Mouse (Mus musculus): ENCODE measurements around the gene Man2b1. TPM values are rescaled to one million over a fixed set of nuclear protein-coding genes. Genes with fewer than 3 reads are reported as not detected.
"Not testable (repeated sequence)": the region's sequence is repeated elsewhere in the genome, so short reads cannot be mapped to it uniquely, and the experiment has no call there.

The Man2b1 gene
- polyA plus RNA-seq, 1 experiment from 2014 or later, result 15.4 TPM

GRCm38 (mm10) chr8:85122995-85123394 lies 39.9 kb downstream of the Man2b1 start, which contains the start of gene Zfp791:
Zfp791 (minus strand) TSS chr8:85123095.
- no peak within 1 kb of the TSS for H3K9ac ChIP-seq (replicated peaks; ENCODE audit: low read depth, low read length)
- WGBS, result 85% methylated on average over 3 of the region's 3 CpGs
- no peak for ATAC-seq (ENCODE audit: low read depth)

GRCm38 (mm10) chr8:85123691-85124090 lies 40.6 kb downstream of the Man2b1 start:
- H3K4me1 ChIP-seq (ENCODE audit: control insufficient read depth, insufficient read depth, low read length), result no peaks in the 10 kb centered on the region
- ATAC-seq (ENCODE audit: low read depth), result no peak
- no peak overlapping the region for H3K27ac ChIP-seq (ENCODE audit: low read depth, low read length)
- H3K9ac ChIP-seq (replicated peaks; ENCODE audit: low read depth, low read length), result no peak overlapping the region
- H3K36me3 ChIP-seq (ENCODE audit: control insufficient read depth, insufficient read depth, low read length), result no peaks in the 10 kb centered on the region
- H3K4me2 ChIP-seq (ENCODE audit: low read depth, low read length), result no peak overlapping the region
- no peaks in the 10 kb centered on the region for H3K9me3 ChIP-seq (ENCODE audit: control insufficient read depth, low read length)
- H3K27me3 ChIP-seq (ENCODE audit: control insufficient read depth, insufficient read depth, low read length), result no peaks in the 10 kb centered on the region
- WGBS, result 90% methylated on average over 8 of the region's 8 CpGs
- H3K4me3 ChIP-seq (ENCODE audit: low read depth, low read length), result no peak overlapping the region

More at GRCm38 (mm10) chr8:85122995-85123394, 39.9 kb downstream of the Man2b1 start, which contains the start of gene Zfp791:
- no peaks in the 10 kb centered on the region for H3K27me3 ChIP-seq (ENCODE audit: control insufficient read depth, insufficient read depth, low read length)
- H3K4me3 ChIP-seq (ENCODE audit: low read depth, low read length), result no peak within 1 kb of the TSS
- H3K9me3 ChIP-seq (ENCODE audit: control insufficient read depth, low read length), result no peaks in the 10 kb centered on the region
- H3K27ac ChIP-seq (ENCODE audit: low read depth, low read length), result no peak within 1 kb of the TSS
- H3K4me1 ChIP-seq (ENCODE audit: control insufficient read depth, insufficient read depth, low read length), result no peaks in the 10 kb centered on the region
- no peak within 1 kb of the TSS for H3K4me2 ChIP-seq (ENCODE audit: low read depth, low read length)
- no peaks in the 10 kb centered on the region for H3K36me3 ChIP-seq (ENCODE audit: control insufficient read depth, insufficient read depth, low read length)

- ATAC-seq (ENCODE audit: low read depth), result no peak
- WGBS, result 92% methylated on average over 1 of the region's 1 CpGs
- Histone ChIP-seq H3K4me1 (ENCODE audit: control insufficient read depth, insufficient read depth, low read length) (no peaks in the 10 kb centered on the region), H3K9ac (replicated peaks; ENCODE audit: low read depth, low read length) (no peak overlapping the region), H3K36me3 (ENCODE audit: control insufficient read depth, insufficient read depth, low read length) (no peaks in the 10 kb centered on the region), H3K9me3 (ENCODE audit: control insufficient read depth, low read length) (no peaks in the 10 kb centered on the region), H3K27me3 (ENCODE audit: control insufficient read depth, insufficient read depth, low read length) (no peaks in the 10 kb centered on the region), H3K4me2 (ENCODE audit: low read depth, low read length) (no peak overlapping the region), H3K4me3 (ENCODE audit: low read depth, low read length) (no peak overlapping the region), H3K27ac (ENCODE audit: low read depth, low read length) (no peak overlapping the region)
Observed at GRCm38 (mm10) chr8:85132335-85132734, 49.3 kb downstream of the Man2b1 start.

GRCm38 (mm10) chr8:85135690-85136089 lies 52.6 kb downstream of the Man2b1 start:
- not testable (repeated sequence) for H3K36me3 ChIP-seq (ENCODE audit: control insufficient read depth, insufficient read depth, low read length); H3K27me3 ChIP-seq (ENCODE audit: control insufficient read depth, insufficient read depth, low read length); H3K4me3 ChIP-seq (ENCODE audit: low read depth, low read length); H3K9me3 ChIP-seq (ENCODE audit: control insufficient read depth, low read length); H3K9ac ChIP-seq (replicated peaks; ENCODE audit: low read depth, low read length); H3K4me2 ChIP-seq (ENCODE audit: low read depth, low read length); ATAC-seq (ENCODE audit: low read depth); H3K27ac ChIP-seq (ENCODE audit: low read depth, low read length); H3K4me1 ChIP-seq (ENCODE audit: control insufficient read depth, insufficient read depth, low read length)
- WGBS, result 93% methylated on average over 2 of the region's 2 CpGs

- H3K36me3 ChIP-seq (ENCODE audit: control insufficient read depth, insufficient read depth, low read length), result no peaks in the 10 kb centered on the region
- 98% methylated on average over 4 of the region's 4 CpGs for WGBS
- ATAC-seq (ENCODE audit: low read depth), result no peak
Observed at GRCm38 (mm10) chr8:85142516-85142915, 59.4 kb downstream of the Man2b1 start.

More at GRCm38 (mm10) chr8:85142516-85142915, 59.4 kb downstream of the Man2b1 start:
- Histone ChIP-seq H3K4me2 (ENCODE audit: low read depth, low read length) (no peak overlapping the region), H3K9ac (replicated peaks; ENCODE audit: low read depth, low read length) (no peak overlapping the region), H3K4me3 (ENCODE audit: low read depth, low read length) (no peak overlapping the region), H3K27me3 (ENCODE audit: control insufficient read depth, insufficient read depth, low read length) (no peaks in the 10 kb centered on the region), H3K27ac (ENCODE audit: low read depth, low read length) (no peak overlapping the region), H3K9me3 (ENCODE audit: control insufficient read depth, low read length) (no peaks in the 10 kb centered on the region), H3K4me1 (ENCODE audit: control insufficient read depth, insufficient read depth, low read length) (no peaks in the 10 kb centered on the region)

Small RNA genes lying within 50 kb of the gene (microRNA-seq; reads per million reads assigned to microRNA genes)
- not detected for gene Gm23388
- gene Mir7070, result 1.7 reads per million

Other genes with a start within 250 kb of the Man2b1 start
- gene Rad23a, start 242.6 kb upstream of the Man2b1 start, polyA plus RNA-seq (2014; fragmentation: Nextera tagmentation; extraction: Ambion mirVana), result 69.4 and 78.1 TPM in 2 replicates
- 615 and 623 TPM in 2 replicates for gene Calr, start 236.3 kb upstream of the Man2b1 start, polyA plus RNA-seq (2014; fragmentation: Nextera tagmentation; extraction: Ambion mirVana)
- gene Farsa, start 226.3 kb upstream of the Man2b1 start, polyA plus RNA-seq (2014; fragmentation: Nextera tagmentation; extraction: Ambion mirVana), result 90.9 and 98.2 TPM in 2 replicates
- gene Syce2, start 211.2 kb upstream of the Man2b1 start, polyA plus RNA-seq (2014; fragmentation: Nextera tagmentation; extraction: Ambion mirVana), result 14.2 and 24.5 TPM in 2 replicates
- 33.5 and 34.2 TPM in 2 replicates for gene Gcdh, start 189.3 kb upstream of the Man2b1 start, polyA plus RNA-seq (2014; fragmentation: Nextera tagmentation; extraction: Ambion mirVana)
- 0.44 and 0.80 TPM in 2 replicates for gene Klf1, start 181.3 kb upstream of the Man2b1 start, polyA plus RNA-seq (2014; fragmentation: Nextera tagmentation; extraction: Ambion mirVana)
- 5.0 and 5.3 TPM in 2 replicates for gene Dnase2a, start 174.7 kb upstream of the Man2b1 start, polyA plus RNA-seq (2014; fragmentation: Nextera tagmentation; extraction: Ambion mirVana)
- gene Mast1, start 145.9 kb upstream of the Man2b1 start, polyA plus RNA-seq (2014; fragmentation: Nextera tagmentation; extraction: Ambion mirVana), result 75.6 and 79.8 TPM in 2 replicates
- 1.3 and 3.5 TPM in 2 replicates for gene Rtbdn, start 136.3 kb upstream of the Man2b1 start, polyA plus RNA-seq (2014; fragmentation: Nextera tagmentation; extraction: Ambion mirVana)
- not detected in 2 replicates for gene Gm49661, start 113.8 kb upstream of the Man2b1 start, polyA plus RNA-seq (2014; fragmentation: Nextera tagmentation; extraction: Ambion mirVana)
- gene Prdx2, start 113.7 kb upstream of the Man2b1 start, polyA plus RNA-seq (2014; fragmentation: Nextera tagmentation; extraction: Ambion mirVana), result 1,214 and 1,252 TPM in 2 replicates
- 45.7 and 48.0 TPM in 2 replicates for gene Rnaseh2a, start 113.5 kb upstream of the Man2b1 start, polyA plus RNA-seq (2014; fragmentation: Nextera tagmentation; extraction: Ambion mirVana)
- gene Junb, start 104.6 kb upstream of the Man2b1 start, polyA plus RNA-seq (2014; fragmentation: Nextera tagmentation; extraction: Ambion mirVana), result 5.4 and 8.4 TPM in 2 replicates
- 25.5 and 31.2 TPM in 2 replicates for gene Hook2, start 92.7 kb upstream of the Man2b1 start, polyA plus RNA-seq (2014; fragmentation: Nextera tagmentation; extraction: Ambion mirVana)
- gene Best2, start 68.7 kb upstream of the Man2b1 start, polyA plus RNA-seq (2014; fragmentation: Nextera tagmentation; extraction: Ambion mirVana), result 0.12 TPM in 1 of 2 replicates, not detected in the other
- gene Asna1, start 58.0 kb upstream of the Man2b1 start, polyA plus RNA-seq (2014; fragmentation: Nextera tagmentation; extraction: Ambion mirVana), result 119 and 128 TPM in 2 replicates
- 153 and 161 TPM in 2 replicates for gene Trir, start 56.4 kb upstream of the Man2b1 start, polyA plus RNA-seq (2014; fragmentation: Nextera tagmentation; extraction: Ambion mirVana)
- 30.8 and 45.8 TPM in 2 replicates for gene Tnpo2, start 46.4 kb upstream of the Man2b1 start, polyA plus RNA-seq (2014; fragmentation: Nextera tagmentation; extraction: Ambion mirVana)
- 57.0 and 66.3 TPM in 2 replicates for gene Fbxw9, start 23.2 kb upstream of the Man2b1 start, polyA plus RNA-seq (2014; fragmentation: Nextera tagmentation; extraction: Ambion mirVana)
- 1.4 TPM in 1 of 2 replicates, not detected in the other for gene Gm5741, start 15.3 kb upstream of the Man2b1 start, polyA plus RNA-seq (2014; fragmentation: Nextera tagmentation; extraction: Ambion mirVana)
- 115 and 123 TPM in 2 replicates for gene Dhps, start 11.5 kb upstream of the Man2b1 start, polyA plus RNA-seq (2014; fragmentation: Nextera tagmentation; extraction: Ambion mirVana)
- gene Wdr83os, start 2.5 kb upstream of the Man2b1 start, polyA plus RNA-seq (2014; fragmentation: Nextera tagmentation; extraction: Ambion mirVana), result 120 and 134 TPM in 2 replicates
- gene Wdr83, start 2.0 kb upstream of the Man2b1 start, polyA plus RNA-seq (2014; fragmentation: Nextera tagmentation; extraction: Ambion mirVana), result 47.2 and 47.9 TPM in 2 replicates
- 2.9 and 3.5 TPM in 2 replicates for gene Zfp791, start 39.8 kb downstream of the Man2b1 start, polyA plus RNA-seq (2014; fragmentation: Nextera tagmentation; extraction: Ambion mirVana)
- not detected in 2 replicates for gene Cks1brt, start 68.7 kb downstream of the Man2b1 start, polyA plus RNA-seq (2014; fragmentation: Nextera tagmentation; extraction: Ambion mirVana)
- not detected in 2 replicates for gene Olfr371, start 142.7 kb downstream of the Man2b1 start, polyA plus RNA-seq (2014; fragmentation: Nextera tagmentation; extraction: Ambion mirVana)
- 76.4 and 78.8 TPM in 2 replicates for gene Orc6, start 216.4 kb downstream of the Man2b1 start, polyA plus RNA-seq (2014; fragmentation: Nextera tagmentation; extraction: Ambion mirVana)
- gene Vps35, start 216.5 kb downstream of the Man2b1 start, polyA plus RNA-seq (2014; fragmentation: Nextera tagmentation; extraction: Ambion mirVana), result 183 and 196 TPM in 2 replicates

Data from neural tube, embryonic 14.5 days (tissue).